Mouse (Mus musculus) erythroblast, embryonic 14.5 days (primary cell): ENCODE results near the gene Fgfr2.

Experiments
- GATA1 ChIP-seq: IDR thresholded peaks from 2 replicates; pipeline ENCODE4 v1.6.1; 2012; ENCODE audit warnings: low read length, inconsistent platforms, mixed read lengths
- TAL1 ChIP-seq: IDR thresholded peaks from 3 replicates; pipeline ENCODE4 v1.6.1; 2012; ENCODE audit warnings: low read length, inconsistent platforms, mixed read lengths

GRCm38 (mm10) chr7:130855681-130856080 lies 2267.5 kb downstream of the Fgfr2 start:
- no peak for TF ChIP-seq GATA1
- no peak for TF ChIP-seq TAL1
